Mouse (Mus musculus): ENCODE results near the gene Anapc13.

Anapc13 gene

DNA sequence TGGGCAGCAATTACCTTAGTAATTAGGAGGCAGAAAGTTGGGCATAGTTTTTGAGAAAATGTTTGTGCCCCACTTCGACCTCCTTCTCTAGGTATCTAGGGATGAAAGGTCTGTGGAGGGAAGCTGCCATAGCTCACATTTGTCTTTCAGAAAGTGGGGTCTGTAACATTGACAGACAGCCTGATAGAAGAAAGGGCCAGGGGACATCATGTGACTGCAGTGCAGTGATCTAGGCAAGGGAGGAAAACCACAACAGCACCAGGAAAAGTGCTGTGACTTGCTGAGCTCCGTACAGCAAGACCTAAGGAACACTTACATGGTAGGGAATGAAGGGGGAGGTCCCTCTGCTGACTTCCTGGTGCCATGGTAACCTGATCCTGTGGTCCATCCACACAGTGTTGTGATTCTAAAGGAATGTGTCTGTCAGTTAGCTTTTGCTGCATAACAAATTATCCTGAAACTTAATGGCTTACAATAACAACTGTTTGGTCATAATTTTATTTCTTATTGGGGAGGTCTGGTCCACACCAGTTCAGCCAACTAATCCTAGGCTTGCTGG lies 5.6 kb downstream of the Anapc13 start:
- DNase-seq (ENCODE audit: low read depth, low spot score) = no peak

GRCm38 (mm10) chr9:102632173-102632572 lies 6.1 kb downstream of the Anapc13 start:
- no peak for DNase-seq (ENCODE audit: low read depth, low spot score)

DNA sequence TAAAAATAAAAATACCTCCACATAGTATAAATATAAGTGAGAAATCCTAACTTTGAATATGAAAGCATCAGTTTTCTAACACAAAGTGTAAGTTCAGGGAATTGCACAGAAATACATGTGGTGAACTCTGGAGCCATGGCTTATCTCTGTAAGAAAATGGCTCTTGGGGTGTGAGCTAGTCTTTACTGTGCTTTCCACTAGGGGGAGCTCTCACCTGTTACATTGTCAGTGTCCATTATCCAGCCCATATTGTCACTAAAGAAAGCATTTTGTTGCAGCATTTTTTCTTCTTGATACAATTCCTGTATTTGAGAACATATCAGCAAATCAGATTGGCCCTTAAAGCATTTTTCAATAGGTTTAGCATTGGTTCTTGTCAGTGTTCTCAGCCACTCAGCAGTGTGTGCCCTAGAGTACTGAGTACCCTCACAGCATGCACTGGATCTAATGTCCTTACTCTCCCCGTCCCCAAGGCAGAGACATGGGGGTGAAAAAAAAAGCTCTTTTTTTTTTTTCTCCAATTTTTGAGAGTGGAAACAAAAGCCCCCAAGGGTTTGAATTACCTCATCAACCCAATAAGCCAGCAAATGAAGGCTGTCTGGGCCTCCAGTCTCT lies 6.9 kb downstream of the Anapc13 start:
- peak; percentile 43 for DNase-seq (ENCODE audit: low read depth, low spot score)

DNA sequence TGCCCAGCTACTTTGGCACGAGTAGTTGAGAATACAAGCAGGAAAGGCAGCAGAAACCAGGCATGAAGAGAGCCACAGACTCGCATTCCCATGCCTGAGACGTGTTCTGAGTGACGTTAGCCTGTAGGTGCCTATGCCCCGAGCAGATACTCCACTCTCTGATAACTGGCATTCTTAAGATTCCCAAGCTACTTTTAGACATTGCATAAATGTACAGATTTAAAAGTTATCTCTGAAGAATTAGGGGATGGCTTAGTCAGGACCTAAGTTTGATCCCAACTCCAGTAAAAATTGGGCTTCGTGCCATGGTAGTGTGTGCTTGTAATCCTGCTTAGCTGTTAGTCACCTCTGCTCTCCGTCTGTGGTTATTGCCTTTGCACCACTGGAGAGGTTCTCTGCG lies 8.4 kb downstream of the Anapc13 start:
- no peak for DNase-seq (ENCODE audit: low read depth, low spot score)

DNA sequence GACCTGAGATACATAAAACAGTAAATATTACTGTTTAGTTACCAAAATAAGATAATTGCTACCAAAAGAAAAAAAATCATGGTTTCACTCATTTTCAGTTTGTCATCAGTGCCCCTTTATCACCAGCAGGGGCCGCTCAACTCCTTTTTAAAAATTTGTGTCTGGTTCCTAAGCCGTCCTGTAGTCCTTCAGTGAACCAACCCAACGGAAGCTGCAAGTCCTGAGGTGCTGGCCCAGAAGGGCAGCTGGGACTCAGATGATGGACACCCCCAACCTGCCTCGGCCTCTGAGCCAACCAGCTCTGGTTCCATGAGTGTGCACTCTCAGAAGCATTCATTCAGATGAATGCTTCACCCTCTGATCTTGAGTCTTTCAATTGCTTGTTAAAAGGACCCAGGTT lies 10.5 kb downstream of the Anapc13 start:
- DNase-seq (ENCODE audit: low read depth, low spot score) = no peak

DNA sequence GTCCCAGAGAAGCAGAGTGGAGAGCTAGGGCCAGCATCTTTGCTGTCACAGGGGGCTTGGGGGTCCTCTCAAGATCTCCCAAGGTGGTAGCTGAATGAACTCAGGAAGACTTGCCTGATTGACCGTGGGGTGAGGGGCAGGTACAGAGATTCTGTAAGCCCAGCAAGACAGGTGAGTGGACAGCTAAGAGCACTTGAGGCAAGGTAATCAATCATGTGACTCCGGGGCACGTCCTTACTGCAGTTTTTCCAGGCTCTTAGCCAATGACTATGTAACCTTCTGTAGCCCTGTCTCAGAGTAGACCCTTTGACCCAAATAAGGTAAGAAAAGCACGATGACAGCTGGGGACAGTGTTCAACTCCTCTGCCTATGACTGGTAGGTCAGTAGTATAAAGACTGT lies 11.0 kb downstream of the Anapc13 start:
- DNase-seq (ENCODE audit: low read depth, low spot score) = no peak

- no peak for DNase-seq (ENCODE audit: low read depth, low spot score)
Observed at GRCm38 (mm10) chr9:102638963-102639362, 12.9 kb downstream of the Anapc13 start.

GRCm38 (mm10) chr9:102639510-102639909 lies 13.4 kb downstream of the Anapc13 start:
- DNase-seq (ENCODE audit: low read depth, low spot score) = no peak

DNA sequence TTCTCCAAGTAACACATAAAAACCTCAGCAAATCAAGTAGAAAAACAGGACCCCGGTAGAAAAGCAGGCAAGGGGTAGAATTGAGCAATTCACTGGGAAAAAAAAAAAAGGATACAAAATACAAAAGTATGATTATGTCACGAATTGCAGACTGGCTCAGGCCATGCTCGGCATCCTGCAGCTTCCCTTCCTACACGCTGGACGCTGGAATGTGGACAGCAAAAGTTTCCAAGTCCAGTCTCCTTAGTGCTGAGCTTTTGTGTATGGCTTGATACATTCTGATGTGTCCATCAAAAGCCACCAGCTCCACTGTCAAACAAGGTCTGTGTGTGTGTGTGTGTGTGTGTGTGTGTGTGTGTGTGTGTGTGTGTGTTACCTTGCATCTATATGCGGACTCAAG lies 15.4 kb downstream of the Anapc13 start:
- no peak for DNase-seq (ENCODE audit: low read depth, low spot score)

- no peak for DNase-seq (ENCODE audit: low read depth, low spot score)
Observed at GRCm38 (mm10) chr9:102643071-102643485, 17.0 kb downstream of the Anapc13 start.

- peak; percentile 73 for DNase-seq (ENCODE audit: low read depth, low spot score)
Observed at GRCm38 (mm10) chr9:102643486-102644101, 17.5 kb downstream of the Anapc13 start.

- DNase-seq (ENCODE audit: low read depth, low spot score) = no peak
Observed at GRCm38 (mm10) chr9:102645119-102645695, 19.1 kb downstream of the Anapc13 start.

DNA sequence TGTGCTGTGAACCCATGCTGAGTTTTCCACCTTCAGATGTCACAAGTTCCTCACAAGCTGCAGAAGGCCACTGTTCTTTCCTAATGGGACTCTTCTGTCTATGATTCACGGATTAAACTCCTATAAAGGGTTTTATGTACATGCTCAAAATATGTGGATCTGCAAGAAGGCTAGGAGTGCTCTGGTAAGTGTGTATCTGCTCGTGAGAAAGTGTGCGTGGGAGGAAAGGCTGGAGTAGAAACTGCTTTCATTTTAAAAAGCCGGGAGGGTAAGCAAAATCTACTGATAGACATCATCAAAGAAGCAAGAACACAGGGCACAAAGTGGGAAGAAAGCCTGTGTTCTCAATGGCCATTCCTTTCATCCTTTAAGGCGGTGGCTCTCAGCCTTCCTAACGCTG lies 20.9 kb downstream of the Anapc13 start:
- no peak for DNase-seq (ENCODE audit: low read depth, low spot score)

GRCm38 (mm10) chr9:102649917-102650527 lies 23.9 kb downstream of the Anapc13 start:
- DNase-seq (ENCODE audit: low read depth, low spot score) = peak; percentile 36

DNA sequence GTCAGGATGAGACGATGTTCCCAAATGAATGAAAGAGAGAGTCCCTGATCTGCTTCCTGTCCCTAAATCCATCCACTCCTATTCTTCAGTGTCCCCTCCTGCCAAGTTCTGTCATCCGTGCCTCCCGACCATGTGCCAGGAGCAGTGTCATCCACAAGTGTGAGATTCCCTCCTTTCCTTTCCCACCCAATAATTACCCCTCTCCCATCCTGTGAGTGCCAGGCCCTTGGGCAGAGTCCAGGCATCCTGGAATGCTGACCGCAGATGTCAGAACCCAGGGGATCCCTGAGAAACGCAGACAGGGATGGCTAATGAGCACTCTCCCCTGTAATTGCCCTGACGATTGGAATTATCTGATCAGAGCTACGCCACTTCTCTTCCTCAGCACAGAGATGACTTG lies 24.5 kb downstream of the Anapc13 start:
- DNase-seq (ENCODE audit: low read depth, low spot score) = no peak

DNA sequence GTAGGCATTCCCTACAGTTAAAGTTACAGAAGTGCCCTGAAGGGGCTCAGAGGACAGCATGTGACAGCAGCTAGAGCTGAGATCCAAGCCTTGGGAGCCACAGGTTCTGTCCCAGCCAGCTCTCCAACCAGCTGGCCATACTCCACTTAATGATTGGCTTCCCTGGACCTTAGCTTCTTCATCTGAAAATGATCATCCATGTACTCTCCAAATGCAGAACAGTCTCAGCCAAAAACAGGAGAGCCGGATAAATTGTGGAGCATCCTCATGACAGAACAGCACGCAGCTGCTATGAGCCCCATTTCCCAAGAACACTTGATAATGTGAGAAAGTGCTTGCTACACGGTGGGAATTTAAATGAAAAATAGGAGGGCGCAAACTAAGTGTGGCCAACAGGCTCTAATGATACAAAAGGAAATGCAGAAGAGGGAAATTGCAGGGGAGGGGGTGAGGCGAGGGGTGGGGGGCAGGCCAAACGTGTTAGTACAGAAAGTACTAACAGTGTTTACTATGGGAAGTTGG lies 25.2 kb downstream of the Anapc13 start:
- DNase-seq (ENCODE audit: low read depth, low spot score) = no peak

GRCm38 (mm10) chr9:102656355-102657095 lies 30.4 kb downstream of the Anapc13 start:
- DNase-seq (ENCODE audit: low read depth, low spot score) = no peak

DNA sequence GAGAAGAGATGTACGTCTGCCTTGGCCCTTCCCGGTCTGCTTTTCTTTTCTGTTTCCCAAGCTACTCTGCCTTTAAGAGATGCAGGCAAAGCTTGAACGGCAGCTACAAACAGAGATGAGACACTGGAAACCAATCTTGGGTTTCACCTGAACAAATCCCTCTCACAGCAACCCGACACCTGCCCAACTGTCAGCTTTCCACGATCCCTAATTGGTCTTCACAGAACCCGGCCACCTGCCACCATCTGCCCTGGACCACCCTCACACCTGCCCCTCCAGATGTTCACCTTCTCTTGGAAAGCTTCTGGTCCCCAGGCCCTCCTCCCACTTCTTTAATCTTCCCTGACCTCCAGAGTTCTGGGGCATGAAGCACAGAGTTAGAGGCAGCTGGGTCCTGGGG lies 42.0 kb downstream of the Anapc13 start:
- DNase-seq (ENCODE audit: low read depth, low spot score) = no peak

- DNase-seq (ENCODE audit: low read depth, low spot score) = no peak
Observed at GRCm38 (mm10) chr9:102668906-102669305, 42.8 kb downstream of the Anapc13 start.

DNA sequence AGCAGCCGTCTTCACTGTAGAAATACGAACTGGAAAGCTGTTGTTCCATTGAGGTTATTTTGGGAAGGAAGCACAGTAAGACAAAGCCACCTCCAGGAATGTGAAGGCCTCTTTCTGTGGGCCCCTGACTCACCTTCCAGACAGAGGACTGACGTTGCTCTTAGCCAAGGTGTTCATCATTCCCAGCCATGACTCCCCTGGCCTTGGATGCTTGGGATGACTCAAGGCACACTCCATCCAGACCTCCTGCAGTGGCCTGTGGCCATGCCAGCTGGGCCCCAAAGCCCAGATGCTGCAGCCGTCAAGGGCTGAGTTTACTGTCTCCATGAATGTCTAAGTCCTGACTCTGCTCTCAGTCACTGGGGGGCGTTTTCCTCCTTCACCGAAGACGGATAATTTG lies 47.3 kb downstream of the Anapc13 start:
- no peak for DNase-seq (ENCODE audit: low read depth, low spot score)

DNA sequence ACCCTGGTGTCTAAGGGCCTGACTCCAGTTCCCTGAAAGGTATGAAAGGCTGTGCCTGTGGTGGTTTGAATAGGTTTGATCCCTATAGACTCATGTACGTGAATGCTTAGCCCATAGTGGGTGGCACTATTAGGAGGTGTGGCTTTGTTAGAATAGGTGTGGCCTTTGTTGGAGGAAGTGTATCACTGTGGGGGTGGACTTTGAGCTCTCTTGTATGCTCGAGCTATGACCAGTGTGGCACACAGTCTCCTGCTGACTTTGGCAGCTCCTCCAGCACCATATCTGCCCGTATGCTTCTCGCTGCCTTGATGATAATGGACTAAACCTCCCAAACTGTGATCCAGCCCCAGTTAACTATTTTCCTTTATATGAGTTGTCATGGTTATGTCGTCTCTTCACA lies 49.8 kb downstream of the Anapc13 start:
- no peak for DNase-seq (ENCODE audit: low read depth, low spot score)

DNA sequence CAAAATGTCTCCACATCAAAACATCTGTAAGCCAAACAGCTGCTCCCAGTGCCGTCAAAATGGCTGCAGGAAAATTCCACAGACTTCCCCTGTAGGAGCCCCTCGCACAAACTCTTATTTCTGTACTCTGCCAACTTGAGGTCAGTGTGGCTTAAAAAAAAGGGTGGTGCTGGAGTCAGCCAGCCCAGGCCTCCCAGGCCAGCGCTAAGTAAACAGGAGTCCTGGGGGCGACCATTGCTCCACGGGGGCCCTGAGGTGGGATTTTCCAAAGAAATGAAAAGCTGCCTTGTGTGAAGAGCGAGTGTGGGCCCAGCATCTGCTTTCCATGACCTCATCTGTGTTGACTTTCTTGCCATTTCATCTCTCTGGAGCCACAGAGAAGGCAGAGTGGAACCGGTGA lies 55.4 kb downstream of the Anapc13 start:
- no peak for DNase-seq (ENCODE audit: low read depth, low spot score)

All from brain, embryonic 18.5 days (tissue).